Mouse (Mus musculus): ENCODE data around the gene C130074G19Rik.

The C130074G19Rik gene

GRCm38 (mm10) chr1:184836350-184836749 lies 46.7 kb downstream of the C130074G19Rik start:
- DNase-seq = no peak

GRCm38 (mm10) chr1:184833499-184833898 lies 49.5 kb downstream of the C130074G19Rik start:
- no peak for DNase-seq

GRCm38 (mm10) chr1:184832211-184832610 lies 50.8 kb downstream of the C130074G19Rik start:
- no peak for DNase-seq

- no peak for DNase-seq
Observed at GRCm38 (mm10) chr1:184829897-184830296, 53.1 kb downstream of the C130074G19Rik start.

GRCm38 (mm10) chr1:184827175-184827701 lies 55.8 kb downstream of the C130074G19Rik start:
- DNase-seq = no peak

- no peak for DNase-seq
Observed at GRCm38 (mm10) chr1:184825093-184825492, 57.9 kb downstream of the C130074G19Rik start.

- peak; percentile 76 for DNase-seq
Observed at GRCm38 (mm10) chr1:184824439-184824851, 58.6 kb downstream of the C130074G19Rik start.

- no peak for DNase-seq
Observed at GRCm38 (mm10) chr1:184822678-184823077, 60.3 kb downstream of the C130074G19Rik start.

Measured in cerebellum, adult 8-10 months (tissue).